Mouse (Mus musculus) stomach, embryonic 16.5 days (tissue): ENCODE measurements around the gene Neurod1. TPM values are rescaled to one million over a fixed set of nuclear protein-coding genes. Genes with fewer than 3 reads are reported as not detected.

ENCODE experiments used
- ATAC-seq: fragments of 200-750 bp; cut with Nextera tagmentation; 2 replicates; pipeline ENCODE4 v1.8.0; 2017; ENCODE audit warnings: moderate number of reproducible peaks, moderate TSS enrichment; ENCODE audit not compliant: insufficient read depth, low FRiP score
- H3K27ac ChIP-seq: fragments of 300-500 bp; sonication (generic); 2 replicates; pipeline ENCODE4 v1.5.1; 2014; ENCODE audit warnings: low read length
- H3K27me3 ChIP-seq: fragments of 300-500 bp; sonication (generic); 2 replicates; pipeline ENCODE4 v1.6.1; 2014; ENCODE audit warnings: low read length, control low read depth, mixed read lengths; ENCODE audit not compliant: control insufficient read depth, insufficient read depth
- H3K36me3 ChIP-seq: fragments of 300-500 bp; sonication (generic); 2 replicates; pipeline ENCODE4 v1.6.1; 2014; ENCODE audit warnings: low read length; ENCODE audit not compliant: control insufficient read depth, insufficient read depth
- H3K4me1 ChIP-seq: fragments of 300-500 bp; sonication (generic); 2 replicates; pipeline ENCODE4 v1.6.1; 2014; ENCODE audit warnings: low read length, control low read depth, mixed read lengths; ENCODE audit not compliant: control insufficient read depth, insufficient read depth
- H3K4me2 ChIP-seq: fragments of 300-500 bp; sonication (generic); 2 replicates; pipeline ENCODE4 v1.6.1; 2014; ENCODE audit warnings: low read depth, low read length, mixed read lengths
- H3K4me3 ChIP-seq: fragments of 300-500 bp; sonication (generic); replicated peaks from 2 replicates; pipeline ENCODE4 v1.5.1; 2014; ENCODE audit warnings: mild to moderate bottlenecking, low read length
- H3K9ac ChIP-seq: fragments of 300-500 bp; sonication (generic); 2 replicates; pipeline ENCODE4 v1.6.1; 2014; ENCODE audit warnings: low read length
- H3K9me3 ChIP-seq: fragments of 300-500 bp; sonication (generic); replicated peaks from 2 replicates; pipeline ENCODE4 v1.6.1; 2016; ENCODE audit warnings: low read length, control low read depth; ENCODE audit not compliant: control insufficient read depth
- WGBS: fragments of 180-500 bp; shearing (Covaris S2); extraction: QIAGEN DNeasy Blood & Tissue Kit; methylation state at CpG from one replicate; pipeline ENCODE4 v1.1.7; 2014; 5-methylcytosine and 5-hydroxymethylcytosine counted together
- polyA plus RNA-seq: library from polyadenylated mRNA; unstranded; fragments of >200 nt; fragmentation: Nextera tagmentation; extraction: Ambion mirVana; gene quantifications from 2 replicates; pipeline ENCODE4 v1.2.1, GENCODE M21; 2015

The Neurod1 gene
- polyA plus RNA-seq, 1 experiment from 2014 or later: 1.8 TPM

DNA sequence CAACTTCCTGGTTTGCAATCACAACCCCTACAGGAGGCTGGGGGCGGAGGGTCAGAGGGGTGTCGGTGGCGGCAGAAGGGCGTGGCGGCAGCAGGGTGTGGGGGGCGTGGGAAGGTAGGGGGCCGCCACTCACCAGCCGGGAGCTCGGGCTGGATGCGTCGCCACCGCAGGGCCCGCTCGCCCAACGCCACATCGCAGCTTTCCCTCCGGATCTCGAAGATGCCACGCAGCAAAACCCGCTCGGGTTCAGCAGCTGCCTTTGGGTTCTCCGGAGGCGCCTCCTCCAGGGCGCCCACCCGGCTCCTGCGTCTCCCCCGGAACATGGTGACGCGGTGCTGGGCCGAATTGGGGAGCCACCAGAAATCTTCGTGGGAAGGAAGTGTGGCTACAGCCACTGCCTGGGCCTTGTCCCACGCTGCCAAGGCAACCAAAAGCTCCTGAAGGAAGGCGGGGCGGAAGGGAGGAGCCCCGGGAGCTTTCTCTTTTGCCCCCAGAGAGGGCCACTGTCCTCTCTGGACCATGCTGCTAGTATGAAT is 27.9 kb downstream of the Neurod1 start:
- Histone ChIP-seq H3K36me3 (no peaks in the 10 kb centered on the region), H3K27ac (no peak overlapping the region), H3K9me3 (no peaks in the 10 kb centered on the region), H3K4me1 (peaks cover 5% of the 10 kb centered on the region; the same call in 1 of the 2 replicates), H3K27me3 (no peaks in the 10 kb centered on the region; the same call in 1 of the 2 replicates), H3K4me3 (peak overlapping the region; percentile 58), H3K4me2 (peak overlapping the region; percentile 78), H3K9ac (peak overlapping the region; percentile 67)
- ATAC-seq: 0 out of 2 replicates have a peak, but pooled peaks have one; percentile 21
- WGBS: under 1% methylated on average over 35 of the region's 35 CpGs

DNA sequence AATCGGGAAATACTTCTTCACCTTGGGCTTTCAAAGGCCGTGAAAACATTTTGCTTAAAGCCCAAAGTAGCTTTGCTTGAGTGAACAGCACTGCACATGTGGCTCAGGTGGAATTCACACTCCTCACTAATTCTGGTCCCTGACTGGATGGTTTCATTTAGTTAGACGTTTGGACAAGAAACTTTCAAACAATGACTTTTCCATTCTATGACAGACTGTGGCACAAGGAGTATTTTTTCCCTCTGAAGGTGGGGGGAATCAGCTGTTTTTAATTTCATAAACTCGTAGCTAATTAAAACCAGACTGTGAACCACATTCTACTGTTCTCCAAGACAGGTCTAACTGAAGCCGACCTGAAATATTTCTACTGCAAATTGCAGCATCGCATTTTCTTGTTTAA is 28.5 kb downstream of the Neurod1 start:
- H3K4me3 ChIP-seq: no peak overlapping the region
- H3K4me1 ChIP-seq: peaks cover 5% of the 10 kb centered on the region; the same call in 1 of the 2 replicates
- ATAC-seq: no peak
- WGBS: 29% methylated on average over 6 of the region's 6 CpGs
- no peaks in the 10 kb centered on the region for H3K9me3 ChIP-seq
- H3K27me3 ChIP-seq: no peaks in the 10 kb centered on the region; the same call in 1 of the 2 replicates
- no peak overlapping the region for H3K9ac ChIP-seq
- 0 out of 2 replicates have a peak overlapping the region, but pooled peaks have one; percentile 78 for H3K4me2 ChIP-seq
- H3K27ac ChIP-seq: no peak overlapping the region
- no peaks in the 10 kb centered on the region for H3K36me3 ChIP-seq

DNA sequence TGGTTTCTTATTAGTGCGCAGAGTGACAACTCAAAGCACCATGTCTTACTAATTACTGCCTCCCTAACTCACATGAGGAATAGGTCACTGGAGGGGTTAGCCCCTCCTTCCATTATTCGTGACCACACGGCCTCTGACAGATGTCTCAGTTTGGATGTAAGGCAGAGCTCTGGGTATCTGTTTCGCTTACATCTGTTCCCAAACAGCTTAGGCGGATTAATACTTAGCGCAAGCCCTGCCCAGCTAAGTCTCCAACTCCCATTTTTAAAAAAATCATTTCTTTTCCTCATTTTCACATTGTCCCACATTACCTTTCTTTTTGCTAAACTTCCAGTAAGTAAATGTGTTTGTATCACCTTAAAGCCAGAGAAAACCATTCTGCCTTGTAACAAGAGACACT is 34.9 kb downstream of the Neurod1 start:
- H3K9ac ChIP-seq: no peak overlapping the region
- no peaks in the 10 kb centered on the region for H3K9me3 ChIP-seq
- no peak overlapping the region for H3K4me3 ChIP-seq
- H3K36me3 ChIP-seq: no peaks in the 10 kb centered on the region
- H3K27ac ChIP-seq: no peak overlapping the region
- H3K4me1 ChIP-seq: no peaks in the 10 kb centered on the region
- H3K4me2 ChIP-seq: no peak overlapping the region
- WGBS: 45% methylated on average over 6 of the region's 6 CpGs
- no peaks in the 10 kb centered on the region for H3K27me3 ChIP-seq
- no peak for ATAC-seq

DNA sequence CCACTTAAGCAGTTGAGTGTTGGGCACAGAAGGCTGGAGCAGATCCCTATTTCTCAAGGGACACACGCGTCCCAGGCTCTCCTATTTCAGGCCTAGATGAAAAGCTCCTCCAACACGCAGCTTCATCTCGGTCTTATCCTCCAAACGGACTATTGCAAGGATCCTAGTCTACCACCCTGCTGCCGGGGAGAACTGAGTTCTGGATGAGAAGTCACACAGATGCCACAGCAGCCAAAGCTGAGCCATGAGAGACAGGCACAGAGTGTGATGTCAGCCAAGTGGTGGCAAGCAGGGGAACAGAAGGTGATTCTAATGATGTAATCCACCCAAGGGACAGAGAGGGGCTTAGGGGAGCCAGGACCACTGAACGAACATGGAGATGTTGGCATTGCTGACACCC is 42.0 kb downstream of the Neurod1 start:
- Histone ChIP-seq H3K36me3 (no peaks in the 10 kb centered on the region), H3K4me1 (no peaks in the 10 kb centered on the region), H3K4me3 (no peak overlapping the region), H3K9me3 (no peaks in the 10 kb centered on the region), H3K9ac (no peak overlapping the region), H3K4me2 (no peak overlapping the region), H3K27me3 (no peaks in the 10 kb centered on the region), H3K27ac (no peak overlapping the region)
- WGBS: 89% methylated on average over 7 of the region's 7 CpGs
- ATAC-seq: no peak

DNA sequence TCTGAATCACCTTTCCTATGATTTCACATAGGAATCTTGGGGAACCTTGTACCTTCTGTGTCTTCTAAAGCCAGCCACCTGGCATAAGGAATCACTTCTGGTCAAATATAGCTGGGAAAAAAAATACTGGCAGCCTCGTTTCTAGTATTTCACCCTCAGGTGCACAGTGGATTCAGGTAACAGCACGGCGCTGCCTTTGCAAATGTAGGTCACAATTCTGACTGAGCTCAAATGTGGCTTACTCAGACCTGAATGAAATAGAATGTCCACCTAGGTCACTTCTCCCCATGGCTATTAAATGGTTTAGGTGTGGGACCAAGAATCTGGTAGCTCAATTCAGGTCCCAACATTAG is 45.7 kb downstream of the Neurod1 start:
- Histone ChIP-seq H3K4me2 (no peak overlapping the region), H3K9me3 (no peaks in the 10 kb centered on the region), H3K27ac (no peak overlapping the region), H3K36me3 (no peaks in the 10 kb centered on the region), H3K4me3 (no peak overlapping the region), H3K27me3 (no peaks in the 10 kb centered on the region), H3K9ac (no peak overlapping the region), H3K4me1 (no peaks in the 10 kb centered on the region)
- no peak for ATAC-seq
- whole genome bisulfite sequencing: 70% methylated on average over 3 of the region's 3 CpGs

DNA sequence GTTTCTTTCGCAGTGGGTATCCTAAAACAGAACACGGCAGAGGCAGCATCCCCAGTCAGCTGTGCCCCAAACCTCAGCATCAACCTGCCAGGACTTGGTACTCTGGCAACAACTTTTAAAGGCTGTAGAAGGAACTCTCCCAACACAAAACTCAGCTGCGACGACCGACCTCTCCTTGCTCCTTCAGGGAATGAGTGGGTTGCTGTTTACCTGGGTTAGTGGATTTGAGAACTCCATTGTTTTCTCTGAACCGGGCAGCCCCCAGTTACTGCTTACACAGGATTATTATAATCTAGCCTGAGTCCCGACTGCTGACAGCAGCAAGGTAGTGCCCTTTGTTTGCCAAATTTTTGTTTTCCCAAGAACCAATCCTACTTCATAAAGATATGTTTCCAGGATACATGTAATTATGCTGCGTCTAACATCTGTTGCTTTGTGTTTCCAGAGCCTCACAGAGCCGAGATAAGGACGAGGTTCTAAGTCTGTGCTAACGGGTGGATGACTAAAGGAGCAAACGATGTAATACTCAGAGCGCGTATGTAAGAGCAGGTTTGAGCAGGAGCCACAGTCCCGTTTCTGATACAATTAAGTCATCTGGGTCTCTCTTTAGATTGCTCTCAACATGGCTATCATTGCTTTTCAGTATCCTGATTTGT is 46.2 kb downstream of the Neurod1 start:
- Histone ChIP-seq H3K4me2 (no peak overlapping the region), H3K27ac (no peak overlapping the region), H3K27me3 (no peaks in the 10 kb centered on the region), H3K36me3 (no peaks in the 10 kb centered on the region), H3K9me3 (no peaks in the 10 kb centered on the region), H3K4me1 (no peaks in the 10 kb centered on the region), H3K9ac (no peak overlapping the region), H3K4me3 (no peak overlapping the region)
- ATAC-seq: no peak
- 49% methylated on average over 15 of the region's 15 CpGs for WGBS

DNA sequence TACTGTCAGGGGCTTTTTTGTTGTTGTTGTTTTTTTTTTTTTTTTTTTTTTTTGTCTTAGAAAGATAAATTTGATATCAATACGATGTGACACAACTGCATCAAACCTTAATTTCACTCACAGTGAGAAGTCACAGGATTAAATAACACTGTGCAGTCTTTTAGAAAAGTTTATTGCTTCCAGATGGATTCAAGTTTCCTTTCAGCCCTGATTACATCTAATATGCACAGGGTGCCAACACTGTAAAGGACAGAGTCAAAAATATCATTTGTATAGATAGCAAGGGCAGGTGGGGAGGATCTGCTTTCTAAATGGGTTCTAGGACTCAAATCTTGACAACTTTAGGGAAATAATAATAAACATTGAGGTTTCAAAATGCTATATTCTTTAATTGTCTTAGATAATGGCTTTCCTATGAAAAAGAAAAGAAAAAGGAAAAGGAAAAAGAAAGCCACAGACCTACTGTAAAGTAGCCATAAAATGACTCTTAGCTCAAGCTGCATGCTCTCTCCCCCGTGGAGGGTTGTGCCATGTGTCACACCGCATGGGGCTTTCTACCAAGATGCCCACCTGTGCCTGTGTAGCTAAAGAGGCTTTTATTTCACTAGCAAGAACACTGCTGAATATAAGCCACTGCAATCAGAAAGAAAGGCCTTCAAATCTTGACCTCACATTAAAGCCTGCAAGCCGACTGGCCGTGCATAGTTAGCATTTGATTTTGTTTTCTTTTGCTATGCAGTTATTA is 50.7 kb downstream of the Neurod1 start:
- Histone ChIP-seq H3K4me2 (no peak overlapping the region), H3K4me1 (no peaks in the 10 kb centered on the region), H3K27ac (no peak overlapping the region), H3K4me3 (no peak overlapping the region), H3K27me3 (no peaks in the 10 kb centered on the region), H3K9me3 (no peaks in the 10 kb centered on the region), H3K9ac (no peak overlapping the region), H3K36me3 (no peaks in the 10 kb centered on the region)
- 85% methylated on average over 5 of the region's 5 CpGs for WGBS
- ATAC-seq: no peak

Other genes starting within 250 kb of the Neurod1 start
- gene Itga4, start 201.3 kb downstream of the Neurod1 start, polyA plus RNA-seq: 5.3 and 6.1 TPM in 2 replicates
- 1.5 and 1.7 TPM in 2 replicates for gene Cerkl, start within 50 bp of the Neurod1 start, polyA plus RNA-seq
- 19.7 and 20.7 TPM in 2 replicates for gene Itprid2, start 178.6 kb upstream of the Neurod1 start, polyA plus RNA-seq